Mouse (Mus musculus) liver, adult (tissue): Measurements from ENCODE around the gene Mgat1.

Source experiments
- GATA4 ChIP-seq: IDR thresholded peaks from 2 replicates; pipeline ENCODE4 v1.6.1; 2014; ENCODE audit warnings: mild to moderate bottlenecking, low read length; ENCODE audit not compliant: insufficient replicate concordance

Gene Mgat1

DNA sequence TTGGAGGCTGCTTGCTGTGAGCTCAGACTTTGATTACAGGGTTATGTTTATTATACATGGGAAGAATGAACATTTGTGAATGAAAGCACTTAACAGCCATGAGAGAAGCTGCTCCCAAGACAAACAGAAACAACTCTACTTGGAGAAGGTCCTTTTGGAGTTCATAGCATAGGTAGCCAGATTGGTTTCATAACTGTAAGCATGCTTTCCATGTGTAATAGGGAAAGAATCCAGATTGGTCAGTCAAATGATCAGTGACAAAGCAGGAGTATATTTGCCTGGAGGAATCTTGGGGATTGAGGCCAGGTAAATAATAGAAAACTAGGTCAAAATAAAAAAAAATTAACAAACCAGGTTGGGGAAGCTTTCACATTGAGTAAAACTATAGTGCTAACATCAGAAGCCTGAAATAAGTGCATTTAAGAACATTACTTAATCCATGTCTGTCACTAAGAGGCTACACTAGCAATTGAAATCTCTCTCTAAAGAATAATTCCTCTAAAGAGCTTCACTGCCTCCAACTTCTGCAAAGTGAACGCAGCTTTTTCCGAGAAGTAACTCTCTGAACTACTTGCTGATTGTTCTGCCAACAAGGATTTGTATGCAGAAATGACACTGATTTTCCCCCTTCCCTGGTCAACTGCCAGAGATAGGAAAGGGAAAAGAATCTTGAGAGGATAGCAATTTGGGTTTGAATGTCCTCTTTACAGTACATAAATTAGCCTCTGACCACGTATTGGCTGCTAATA, 8.4 kb upstream of the Mgat1 start:
- TF ChIP-seq GATA4, result no peak

DNA sequence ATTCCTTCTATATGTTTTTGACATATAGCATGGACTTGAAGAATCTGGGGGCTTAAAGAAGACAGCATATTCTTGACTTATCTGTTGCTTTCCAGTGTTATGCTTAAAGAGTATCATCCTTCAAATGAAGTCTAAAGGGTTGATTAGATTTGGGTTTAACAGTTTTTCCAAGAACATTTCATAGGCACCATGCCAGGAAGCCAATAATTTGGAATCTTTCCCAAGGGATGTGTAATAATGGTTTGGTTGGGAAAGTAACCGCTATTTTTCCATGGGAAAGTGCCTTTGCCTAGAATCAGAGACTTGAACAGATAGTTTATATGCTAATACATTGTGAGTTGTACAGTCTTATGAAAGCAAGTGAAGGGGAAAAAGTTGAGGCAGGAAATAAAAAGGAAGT, 7.1 kb upstream of the Mgat1 start:
- no peak for TF ChIP-seq GATA4

DNA sequence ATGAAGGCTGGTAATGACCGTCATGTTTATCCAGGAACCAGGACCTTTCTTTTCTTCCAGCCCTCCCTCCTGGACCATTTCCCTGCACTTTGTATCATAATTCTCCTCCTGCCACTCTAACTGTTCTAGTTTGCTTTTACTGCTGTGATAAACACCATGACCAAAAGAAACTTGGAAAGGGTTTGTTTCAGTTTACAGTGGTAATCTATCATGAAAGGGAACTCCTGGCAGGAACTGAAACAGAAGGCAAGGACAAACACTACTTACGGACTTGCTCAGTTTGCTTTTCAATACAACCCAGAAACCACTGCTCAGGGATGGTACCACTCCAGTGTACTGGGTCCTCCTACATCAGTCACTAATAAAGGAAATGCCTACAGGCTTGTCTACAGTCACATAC, 6.5 kb upstream of the Mgat1 start:
- TF ChIP-seq GATA4, result no peak

DNA sequence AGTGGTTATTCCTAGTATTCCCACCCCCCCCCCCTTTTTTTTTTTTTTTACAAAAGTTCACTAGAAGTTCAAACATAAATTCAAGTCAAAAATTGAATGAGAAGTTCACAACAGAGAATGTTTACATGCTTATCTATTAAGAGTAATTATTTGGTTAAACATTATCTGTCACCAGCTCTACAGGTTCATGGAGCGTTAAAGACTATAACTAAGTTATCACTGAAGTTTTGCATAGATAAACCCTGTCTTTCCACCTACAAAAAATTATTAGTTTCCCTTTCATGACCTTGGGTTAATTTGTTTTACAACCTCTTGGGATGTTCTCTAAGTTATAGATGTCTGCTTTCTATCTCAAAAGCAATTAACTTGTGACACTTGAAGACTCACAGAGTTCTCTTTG, 3.7 kb upstream of the Mgat1 start:
- TF ChIP-seq GATA4, result no peak

DNA sequence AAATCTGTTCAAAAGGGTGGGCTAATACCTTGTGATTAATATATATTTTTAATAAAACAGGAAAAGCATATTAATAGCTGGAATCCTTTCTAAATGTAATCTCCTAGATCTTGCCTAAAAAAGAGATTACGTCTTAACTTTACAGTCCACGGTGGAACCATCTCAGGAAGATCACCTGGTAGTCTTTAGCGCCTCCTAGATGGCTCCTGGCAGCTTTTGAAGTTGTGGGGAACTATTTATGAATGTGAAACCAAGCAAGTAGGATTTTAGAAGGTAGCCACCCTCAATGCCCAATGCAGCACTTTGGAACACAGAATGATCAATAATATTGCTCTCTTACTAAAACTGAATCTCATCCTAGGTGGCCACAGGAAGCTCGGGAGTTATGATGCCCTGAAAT, 3.1 kb upstream of the Mgat1 start:
- no peak for TF ChIP-seq GATA4

DNA sequence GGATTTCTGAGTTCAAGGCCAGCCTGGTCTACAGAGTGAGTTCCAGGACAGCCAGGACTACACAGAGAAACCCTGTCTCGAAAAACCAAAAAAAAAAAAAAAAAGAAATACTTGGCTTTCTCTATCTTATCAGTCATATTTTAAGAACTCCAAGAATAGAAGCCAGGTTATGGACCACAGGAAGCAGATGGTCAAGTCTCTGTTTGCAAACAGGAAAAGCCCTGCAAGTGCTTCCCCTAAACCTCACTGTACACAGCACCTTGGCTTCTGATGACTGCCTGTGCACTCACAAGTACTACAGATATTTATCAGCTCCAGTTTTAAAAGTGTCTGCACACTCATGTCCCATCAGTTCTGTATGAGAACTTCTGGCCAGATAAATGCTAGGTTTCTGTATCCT, 2.5 kb upstream of the Mgat1 start:
- TF ChIP-seq GATA4, result peak; percentile 28; the same call in 1 of the 2 replicates

DNA sequence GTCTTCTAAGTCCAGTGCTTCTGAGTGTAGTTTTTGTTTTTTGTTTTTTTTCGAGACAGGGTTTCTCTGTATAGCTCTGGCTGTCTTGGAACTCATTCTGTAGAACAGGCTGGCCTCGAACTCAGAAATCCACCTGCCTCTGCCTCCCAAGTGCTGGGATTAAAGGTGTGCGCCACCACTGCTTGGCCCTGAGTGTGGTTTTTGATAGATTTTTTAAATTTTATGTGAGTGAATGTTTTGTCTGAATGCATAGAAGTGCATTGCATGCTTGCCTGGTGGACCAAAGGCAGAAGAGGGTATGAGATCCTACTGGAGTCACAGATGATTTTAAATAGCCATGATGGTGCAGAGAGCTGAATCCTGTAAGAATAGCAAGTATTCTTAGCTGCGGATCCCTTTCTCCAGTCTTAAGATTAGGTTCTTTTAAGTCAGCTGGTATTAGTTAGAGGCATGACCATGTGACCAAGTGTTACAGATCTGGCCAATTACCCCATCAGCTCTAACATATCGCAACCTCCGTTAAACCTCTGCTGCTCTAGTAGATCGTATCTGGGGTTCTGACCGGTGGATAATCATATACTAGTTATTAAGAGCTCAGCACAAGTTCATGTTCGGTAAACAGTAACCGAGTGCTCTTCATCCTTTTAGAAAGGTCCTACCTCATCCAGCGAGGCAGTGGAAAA, 906 bp upstream of the Mgat1 start:
- no peak for TF ChIP-seq GATA4

DNA sequence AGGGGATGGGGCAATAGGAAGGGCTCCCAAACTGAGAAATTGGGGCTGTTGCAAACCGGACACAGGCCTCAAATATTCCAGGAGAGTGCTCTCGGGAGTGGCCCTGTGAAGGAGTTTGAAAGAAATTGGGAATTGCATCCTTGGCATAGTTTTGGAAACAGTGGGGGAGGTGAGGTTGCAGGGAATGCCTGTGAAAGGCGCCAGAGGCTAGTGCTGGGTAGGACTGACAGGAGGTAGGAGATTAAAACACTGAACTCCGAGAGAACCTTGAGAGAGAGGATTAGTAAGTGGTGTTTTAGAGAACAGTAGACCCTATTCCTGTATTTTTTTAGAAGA, 572 bp downstream of the Mgat1 start:
- no peak for TF ChIP-seq GATA4

DNA sequence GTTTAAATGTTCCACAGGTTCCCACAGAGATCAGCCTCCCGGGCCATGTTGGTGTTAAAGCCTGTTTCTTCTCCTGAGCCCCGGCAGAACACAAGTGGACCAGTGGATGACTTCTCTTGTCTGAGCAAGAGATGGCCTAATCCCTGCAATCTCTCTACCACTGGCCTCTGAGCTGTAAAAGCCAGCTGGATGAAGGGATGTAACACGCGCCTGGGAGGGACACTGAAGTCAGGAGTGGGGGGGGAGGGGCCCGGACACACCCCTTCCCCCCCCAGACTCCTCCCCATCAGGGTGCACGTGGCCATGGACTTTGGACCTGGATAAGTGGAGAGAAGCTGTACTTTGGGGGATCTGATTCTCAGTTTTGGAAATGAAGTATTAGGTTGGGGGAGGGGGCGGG, 1.2 kb downstream of the Mgat1 start:
- TF ChIP-seq GATA4, result no peak

DNA sequence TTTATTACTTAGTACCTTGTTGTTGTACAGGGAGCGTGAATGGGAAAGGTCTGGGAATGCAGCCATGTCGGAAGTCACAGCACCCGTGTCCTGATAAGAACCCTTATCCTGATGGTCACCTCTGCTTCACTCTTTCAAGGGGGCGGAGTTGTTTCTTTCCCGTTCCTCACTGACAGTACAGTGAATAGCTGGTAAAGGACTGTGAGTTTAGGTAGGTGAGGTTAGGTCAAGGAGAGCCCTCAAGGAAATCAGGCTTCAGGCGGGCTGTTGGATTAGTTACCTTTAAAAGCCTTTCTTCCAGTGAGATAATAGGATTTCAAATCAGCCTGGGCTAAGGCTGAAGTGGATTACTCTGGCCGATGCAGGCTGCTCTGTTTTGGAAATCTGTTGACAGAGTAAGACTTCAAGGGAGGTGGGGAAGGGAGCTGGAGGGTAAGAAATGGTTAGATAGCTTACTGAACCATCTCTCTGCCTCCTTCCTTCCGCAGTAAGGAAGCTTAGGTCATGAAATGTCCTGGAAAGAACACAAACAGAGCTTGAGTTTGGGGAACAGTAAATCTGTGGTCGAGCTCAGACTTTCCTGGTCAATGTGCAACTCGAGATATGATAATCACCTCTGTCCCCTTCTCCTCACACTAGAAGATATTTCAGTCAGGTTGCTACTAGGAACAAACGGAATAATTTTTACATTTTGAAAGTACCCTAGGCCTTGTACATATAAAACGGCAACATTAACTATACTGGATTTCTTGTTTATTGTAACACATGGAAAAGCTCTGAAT, 1.8 kb downstream of the Mgat1 start:
- peak; percentile 91 for TF ChIP-seq GATA4

DNA sequence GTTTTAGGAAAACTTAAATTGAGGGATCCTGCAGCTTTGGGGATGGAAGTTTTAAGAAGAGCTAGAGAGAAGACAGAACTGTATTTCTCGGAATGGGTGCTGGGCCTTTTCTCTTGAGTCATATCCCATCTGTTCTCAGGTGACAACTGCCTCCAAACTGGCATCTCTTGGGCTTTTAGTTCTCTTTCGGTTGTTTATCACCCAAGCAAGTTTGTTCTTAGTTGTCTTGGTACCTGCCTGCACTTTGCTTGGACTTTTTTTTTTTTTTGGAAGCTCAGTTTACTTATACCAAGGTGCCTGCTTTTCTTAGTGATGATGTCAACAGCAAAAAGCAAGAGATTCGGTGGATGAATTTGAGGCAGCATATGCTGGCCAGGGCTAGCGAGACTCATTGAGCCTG, 2.5 kb downstream of the Mgat1 start:
- no peak for TF ChIP-seq GATA4

DNA sequence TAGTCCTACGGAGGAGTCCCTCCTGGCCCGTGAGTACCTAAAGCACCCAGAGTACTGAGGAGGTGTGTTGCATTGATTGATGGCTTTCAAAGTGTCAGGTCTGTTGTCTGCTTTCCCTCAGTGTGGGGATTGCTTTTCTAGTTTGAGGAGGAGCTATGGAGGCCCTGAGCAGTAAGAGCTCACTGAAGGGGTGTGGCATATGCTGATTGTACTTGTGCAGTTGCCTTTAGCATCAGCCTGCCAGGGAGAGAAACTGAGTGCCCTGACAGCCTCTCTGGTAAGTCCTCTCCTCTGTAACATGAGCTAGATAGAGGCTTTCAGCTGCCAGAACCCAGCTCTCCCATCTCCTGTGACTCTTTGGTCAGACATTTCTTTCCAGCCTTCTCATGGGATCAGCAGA, 3.3 kb downstream of the Mgat1 start:
- no peak for TF ChIP-seq GATA4

DNA sequence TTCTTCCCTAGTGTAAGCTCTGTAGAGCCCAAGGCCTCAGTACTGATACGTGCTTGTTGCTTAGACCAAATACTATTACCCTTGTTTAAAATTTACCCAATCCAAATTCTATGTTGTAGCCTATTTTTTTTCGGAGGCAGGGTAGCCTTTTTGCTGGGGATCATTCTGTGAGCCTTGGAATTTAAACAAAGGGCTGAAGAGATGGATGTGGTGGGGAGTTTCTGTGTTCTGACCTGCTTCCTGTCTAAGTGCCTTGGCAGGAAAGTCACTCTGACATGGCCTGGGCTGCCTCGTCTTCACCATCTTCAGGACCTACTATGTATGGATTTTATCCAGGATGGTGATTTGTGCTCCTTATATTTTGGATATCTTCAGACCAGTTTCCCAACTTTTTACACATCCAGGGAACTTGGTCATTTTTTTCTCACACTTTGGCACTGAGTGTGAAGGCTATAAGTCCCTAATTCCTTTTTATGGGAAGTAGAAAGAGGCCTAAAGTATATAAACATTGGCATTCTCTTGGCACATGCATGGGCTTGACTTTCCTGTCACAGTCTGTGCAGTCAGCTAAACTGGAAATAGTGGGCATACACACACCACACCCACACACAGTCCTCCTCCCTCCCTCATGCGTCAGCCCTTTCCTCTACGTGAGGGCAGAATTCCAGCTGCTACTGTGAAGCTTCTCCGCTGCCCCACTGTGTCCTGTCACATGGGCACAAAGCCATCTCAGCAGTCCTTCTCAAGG, 4.4 kb downstream of the Mgat1 start:
- no peak for TF ChIP-seq GATA4

DNA sequence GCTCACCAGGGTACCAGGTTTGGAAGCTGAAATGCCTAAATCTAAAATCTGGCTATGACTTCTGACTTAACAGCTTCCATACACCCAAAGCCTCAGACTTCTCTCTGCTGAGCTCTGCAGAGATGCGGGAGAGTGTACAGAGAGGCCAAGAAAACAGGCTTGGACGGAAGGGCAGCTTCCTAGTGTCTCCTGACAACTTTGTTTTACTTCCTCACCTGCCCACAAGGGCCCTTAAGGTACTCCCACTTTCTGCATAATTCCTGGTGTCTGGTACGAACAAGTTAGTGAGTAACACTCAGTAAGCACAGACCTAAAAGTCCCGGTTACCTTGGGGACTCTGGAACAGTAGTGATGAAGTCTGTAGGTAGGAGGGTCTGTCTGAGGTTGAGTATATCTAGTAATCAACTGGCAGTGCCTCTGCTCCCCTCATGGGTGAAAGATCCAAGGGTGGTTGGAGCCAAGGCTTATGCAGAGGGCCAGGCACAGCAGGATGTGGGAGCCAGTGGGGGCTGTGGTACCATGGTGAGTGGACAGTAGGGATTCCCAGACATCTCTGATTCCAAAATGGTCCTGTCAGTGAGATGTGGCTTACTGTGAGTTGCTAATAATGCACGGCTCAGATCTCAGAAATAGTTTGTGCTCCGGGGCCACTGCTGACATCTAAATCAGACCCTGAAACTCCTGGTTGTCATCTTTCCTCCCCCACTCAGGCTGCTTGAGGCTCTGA, 5.1 kb downstream of the Mgat1 start:
- TF ChIP-seq GATA4, result no peak
